Mouse (Mus musculus): ENCODE data around the gene St3gal3. TPM values are rescaled to one million over a fixed set of nuclear protein-coding genes. Genes with fewer than 3 reads are reported as not detected.

The St3gal3 gene
- total and polyA plus RNA-seq, 3 experiments, result 6.9 to 13.8 (median 13.4) TPM

GRCm38 (mm10) chr4:118079195-118079594, 55.5 kb downstream of the St3gal3 start:
- TF ChIP-seq GATA1 (IDR thresholded peaks at IDR 0.05; ENCODE audit: borderline replicate concordance, low read length) (no peak), TAL1 (conservative IDR thresholded peaks at IDR 0.05; ENCODE audit: low read depth, low read length) (peak; percentile 84)
- Histone ChIP-seq H3K9me3 (replicated peaks) (no peaks in the 10 kb centered on the region), H3K4me1 (ENCODE audit: insufficient read depth, low read depth, low read length) (peaks cover 63% of the 10 kb centered on the region), H3K36me3 (replicated peaks) (peaks cover 49% of the 10 kb centered on the region), H3K27me3 (ENCODE audit: insufficient read depth, low read length) (no peaks in the 10 kb centered on the region), H3K4me3 (ENCODE audit: low read depth, low read length) (peak overlapping the region; percentile 21; the same call in 1 of the 2 replicates)
- peak; percentile 65 for DNase-seq (ENCODE audit: low spot score)
- peak; percentile 82 for ATAC-seq (ENCODE audit: extremely low read depth, insufficient number of reproducible peaks, low FRiP score, poor library complexity, severe bottlenecking)

GRCm38 (mm10) chr4:118078576-118078975, 56.1 kb downstream of the St3gal3 start:
- Histone ChIP-seq H3K9me3 (replicated peaks) (no peaks in the 10 kb centered on the region), H3K36me3 (replicated peaks) (peaks cover 49% of the 10 kb centered on the region), H3K27me3 (ENCODE audit: insufficient read depth, low read length) (no peaks in the 10 kb centered on the region), H3K4me3 (ENCODE audit: low read depth, low read length) (peak overlapping the region; percentile 58; the same call in 1 of the 2 replicates), H3K4me1 (ENCODE audit: insufficient read depth, low read depth, low read length) (peaks cover 63% of the 10 kb centered on the region)
- ATAC-seq (ENCODE audit: extremely low read depth, insufficient number of reproducible peaks, low FRiP score, poor library complexity, severe bottlenecking) (no peak), DNase-seq (ENCODE audit: low spot score) (no peak)
- TF ChIP-seq POLR2AphosphoS5 (IDR thresholded peaks at IDR 0.05; ENCODE audit: insufficient replicate concordance, low read depth, low read length) (no peak), CTCF (IDR thresholded peaks at IDR 0.05; ENCODE audit: low read depth, low read length) (no peak), TAL1 (conservative IDR thresholded peaks at IDR 0.05; ENCODE audit: low read depth, low read length) (no peak), GATA1 (IDR thresholded peaks at IDR 0.05; ENCODE audit: borderline replicate concordance, low read length) (no peak), GATA2 (IDR thresholded peaks at IDR 0.05; ENCODE audit: borderline replicate concordance, low read depth, low read length) (no peak)

- peaks cover 44% of the 10 kb centered on the region for H3K36me3 ChIP-seq (replicated peaks)
- no peak for DNase-seq (ENCODE audit: low spot score)
- no peaks in the 10 kb centered on the region for H3K27me3 ChIP-seq (ENCODE audit: insufficient read depth, low read length)
- H3K4me3 ChIP-seq (ENCODE audit: low read depth, low read length), result no peak overlapping the region
- H3K9me3 ChIP-seq (replicated peaks), result no peaks in the 10 kb centered on the region
- no peak for ATAC-seq (ENCODE audit: extremely low read depth, insufficient number of reproducible peaks, low FRiP score, poor library complexity, severe bottlenecking)
- H3K4me1 ChIP-seq (ENCODE audit: insufficient read depth, low read depth, low read length), result peaks cover 60% of the 10 kb centered on the region
- TF ChIP-seq GATA1 (IDR thresholded peaks at IDR 0.05; ENCODE audit: borderline replicate concordance, low read length) (no peak), POLR2AphosphoS5 (IDR thresholded peaks at IDR 0.05; ENCODE audit: insufficient replicate concordance, low read depth, low read length) (no peak), CTCF (IDR thresholded peaks at IDR 0.05; ENCODE audit: low read depth, low read length) (no peak), TAL1 (conservative IDR thresholded peaks at IDR 0.05; ENCODE audit: low read depth, low read length) (no peak), GATA2 (IDR thresholded peaks at IDR 0.05; ENCODE audit: borderline replicate concordance, low read depth, low read length) (no peak)
Measured at GRCm38 (mm10) chr4:118077293-118077752, 57.4 kb downstream of the St3gal3 start.

- Histone ChIP-seq H3K36me3 (replicated peaks) (peaks cover 42% of the 10 kb centered on the region), H3K4me3 (ENCODE audit: low read depth, low read length) (no peak overlapping the region), H3K4me1 (ENCODE audit: insufficient read depth, low read depth, low read length) (peaks cover 53% of the 10 kb centered on the region), H3K27me3 (ENCODE audit: insufficient read depth, low read length) (no peaks in the 10 kb centered on the region), H3K9me3 (replicated peaks) (no peaks in the 10 kb centered on the region)
- DNase-seq (ENCODE audit: low spot score), result no peak
- TF ChIP-seq GATA1 (IDR thresholded peaks at IDR 0.05; ENCODE audit: borderline replicate concordance, low read length) (no peak), TAL1 (conservative IDR thresholded peaks at IDR 0.05; ENCODE audit: low read depth, low read length) (no peak), POLR2AphosphoS5 (IDR thresholded peaks at IDR 0.05; ENCODE audit: insufficient replicate concordance, low read depth, low read length) (no peak)
- no peak for ATAC-seq (ENCODE audit: extremely low read depth, insufficient number of reproducible peaks, low FRiP score, poor library complexity, severe bottlenecking)
Measured at GRCm38 (mm10) chr4:118076648-118077047, 58.1 kb downstream of the St3gal3 start.

- H3K4me1 ChIP-seq (ENCODE audit: insufficient read depth, low read depth, low read length), result peaks cover 41% of the 10 kb centered on the region
- no peak overlapping the region for H3K4me3 ChIP-seq (ENCODE audit: low read depth, low read length)
- no peaks in the 10 kb centered on the region for H3K9me3 ChIP-seq (replicated peaks)
- H3K36me3 ChIP-seq (replicated peaks), result peaks cover 36% of the 10 kb centered on the region
- DNase-seq (ENCODE audit: low spot score), result no peak
- no peak for ATAC-seq (ENCODE audit: extremely low read depth, insufficient number of reproducible peaks, low FRiP score, poor library complexity, severe bottlenecking)
- H3K27me3 ChIP-seq (ENCODE audit: insufficient read depth, low read length), result no peaks in the 10 kb centered on the region
- TF ChIP-seq POLR2AphosphoS5 (IDR thresholded peaks at IDR 0.05; ENCODE audit: insufficient replicate concordance, low read depth, low read length), result no peak
- TF ChIP-seq TAL1 (conservative IDR thresholded peaks at IDR 0.05; ENCODE audit: low read depth, low read length), result no peak
- no peak for TF ChIP-seq GATA1 (IDR thresholded peaks at IDR 0.05; ENCODE audit: borderline replicate concordance, low read length)
- no peak for TF ChIP-seq GATA2 (IDR thresholded peaks at IDR 0.05; ENCODE audit: borderline replicate concordance, low read depth, low read length)
- no peak for TF ChIP-seq CTCF (IDR thresholded peaks at IDR 0.05; ENCODE audit: low read depth, low read length)
Measured at GRCm38 (mm10) chr4:118075343-118075742, 59.4 kb downstream of the St3gal3 start.

GRCm38 (mm10) chr4:118074236-118074635, 60.5 kb downstream of the St3gal3 start:
- DNase-seq (ENCODE audit: low spot score) (no peak), ATAC-seq (ENCODE audit: extremely low read depth, insufficient number of reproducible peaks, low FRiP score, poor library complexity, severe bottlenecking) (no peak)
- H3K9me3 ChIP-seq (replicated peaks), result no peaks in the 10 kb centered on the region
- TF ChIP-seq GATA2 (IDR thresholded peaks at IDR 0.05; ENCODE audit: borderline replicate concordance, low read depth, low read length), result no peak
- no peak for TF ChIP-seq TAL1 (conservative IDR thresholded peaks at IDR 0.05; ENCODE audit: low read depth, low read length)
- TF ChIP-seq GATA1 (IDR thresholded peaks at IDR 0.05; ENCODE audit: borderline replicate concordance, low read length), result no peak
- TF ChIP-seq CTCF (IDR thresholded peaks at IDR 0.05; ENCODE audit: low read depth, low read length), result no peak
- TF ChIP-seq POLR2AphosphoS5 (IDR thresholded peaks at IDR 0.05; ENCODE audit: insufficient replicate concordance, low read depth, low read length), result no peak
- no peaks in the 10 kb centered on the region for H3K27me3 ChIP-seq (ENCODE audit: insufficient read depth, low read length)
- peaks cover 30% of the 10 kb centered on the region for H3K4me1 ChIP-seq (ENCODE audit: insufficient read depth, low read depth, low read length)
- H3K36me3 ChIP-seq (replicated peaks), result peaks cover 39% of the 10 kb centered on the region
- no peak overlapping the region for H3K4me3 ChIP-seq (ENCODE audit: low read depth, low read length)

All from G1E (cell line).